Mouse (Mus musculus) urinary bladder, adult 18-20 months (tissue): Measurements from ENCODE around the gene Scamp2.

Experiments
- DNase-seq, 2 experiments: peaks; one replicate each; pipeline ENCODE4 v3.0.0; 2022; ENCODE audit warnings: low spot score in 2 of 2, mixed read lengths in 2 of 2

Gene Scamp2

GRCm38 (mm10) chr9:57550126-57550862 lies 10.4 kb upstream of the Scamp2 start:
- DNase-seq: no peak

DNA sequence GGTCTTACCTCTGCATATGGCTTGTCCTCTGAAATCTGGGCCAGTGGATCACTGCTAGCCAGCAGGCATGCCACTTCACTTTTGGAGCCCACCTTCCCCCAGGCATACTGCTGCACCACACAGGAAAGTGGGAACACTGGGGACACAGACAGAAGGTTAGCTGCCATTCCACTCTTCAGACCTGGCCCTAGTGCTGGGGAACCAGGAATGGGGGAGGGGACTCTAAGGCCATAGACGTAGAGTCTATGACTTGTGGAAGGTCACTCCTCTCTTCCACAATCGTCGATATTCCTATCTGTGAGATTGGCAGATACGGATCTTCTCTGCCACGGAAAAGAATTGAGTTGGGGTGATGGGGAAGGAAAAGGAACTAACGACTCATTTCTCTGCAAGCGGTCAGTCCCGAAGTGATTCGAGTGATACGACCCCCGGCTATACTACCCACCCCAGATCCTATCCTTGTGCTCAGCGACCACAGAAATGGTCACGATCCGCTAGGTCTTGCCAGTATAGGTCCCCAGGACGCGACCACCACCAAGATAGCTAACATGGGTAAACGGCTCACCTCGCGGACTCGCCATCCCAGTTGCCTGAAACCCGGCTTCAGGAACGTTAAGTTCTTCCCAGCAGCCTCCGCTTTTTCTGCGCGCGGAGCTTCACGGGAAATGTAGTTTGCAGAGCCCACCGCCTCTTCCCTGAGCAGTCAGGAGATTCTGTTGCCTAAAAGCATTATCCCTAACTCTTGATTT lies 8.4 kb upstream of the Scamp2 start, which contains the start of gene Mpi:
Gene Mpi (minus strand): TSS at position 625 of the 749 bp plus-strand sequence.
- peak; percentile 45 to 51 for DNase-seq

DNA sequence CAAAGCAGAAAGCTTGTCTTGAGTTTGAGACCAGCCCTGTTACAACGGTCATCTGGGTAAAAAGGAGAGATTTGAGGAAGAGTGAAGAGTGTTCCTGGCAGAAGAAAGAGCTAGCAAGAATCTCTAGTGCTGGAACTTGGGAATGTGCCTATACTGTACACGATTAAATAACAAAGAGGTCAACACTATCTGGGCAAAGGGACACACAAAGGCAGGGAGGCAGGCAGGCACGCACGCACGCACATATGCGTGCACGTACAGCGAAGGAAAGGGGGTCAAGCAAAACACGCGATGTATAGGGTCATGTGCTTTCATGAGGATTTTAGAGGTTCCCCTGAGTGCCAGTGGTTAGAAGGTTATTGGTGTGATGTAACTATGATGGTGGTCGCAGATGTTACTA lies 7.6 kb upstream of the Scamp2 start:
- no peak for DNase-seq

DNA sequence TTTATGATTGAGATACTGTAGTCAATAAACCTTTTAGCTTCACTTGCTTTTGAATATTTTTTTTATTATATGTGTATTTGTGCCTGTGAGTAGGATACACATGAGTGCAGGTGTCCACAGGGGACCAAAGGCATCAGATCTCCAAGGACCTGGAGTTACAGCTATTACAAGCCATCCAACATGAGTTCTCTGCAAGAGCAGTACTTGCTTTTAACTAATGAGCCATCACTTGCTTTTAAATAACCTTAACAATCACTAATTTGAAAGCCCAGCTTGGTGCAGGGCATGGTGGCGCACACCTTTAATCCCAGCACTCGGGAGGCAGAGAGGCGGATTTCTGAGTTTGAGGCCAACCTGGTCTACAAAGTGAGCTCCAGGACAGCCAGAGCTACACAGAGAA lies 6.0 kb upstream of the Scamp2 start:
- DNase-seq: no peak

GRCm38 (mm10) chr9:57557215-57557614 lies 3.5 kb upstream of the Scamp2 start:
- DNase-seq: no peak

DNA sequence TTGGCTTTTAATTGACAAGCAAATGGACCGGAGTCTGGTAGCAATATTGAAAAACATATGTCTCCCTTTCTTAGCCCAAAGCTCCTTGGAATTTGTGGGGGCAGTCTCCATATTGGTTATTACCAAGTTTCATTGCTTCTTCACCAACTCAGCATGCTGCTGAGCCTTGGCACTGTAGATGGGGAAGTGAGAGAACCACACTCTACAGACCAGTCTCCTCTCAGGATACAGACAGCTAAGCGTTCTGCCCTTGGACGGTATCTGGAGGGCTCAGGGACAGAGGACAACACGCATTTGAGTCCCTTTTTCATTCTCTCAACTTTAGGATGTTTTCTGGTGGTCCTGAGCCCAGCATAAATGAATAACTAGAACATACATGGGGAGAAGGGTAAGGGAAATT lies 2.1 kb upstream of the Scamp2 start:
- DNase-seq: no peak

DNA sequence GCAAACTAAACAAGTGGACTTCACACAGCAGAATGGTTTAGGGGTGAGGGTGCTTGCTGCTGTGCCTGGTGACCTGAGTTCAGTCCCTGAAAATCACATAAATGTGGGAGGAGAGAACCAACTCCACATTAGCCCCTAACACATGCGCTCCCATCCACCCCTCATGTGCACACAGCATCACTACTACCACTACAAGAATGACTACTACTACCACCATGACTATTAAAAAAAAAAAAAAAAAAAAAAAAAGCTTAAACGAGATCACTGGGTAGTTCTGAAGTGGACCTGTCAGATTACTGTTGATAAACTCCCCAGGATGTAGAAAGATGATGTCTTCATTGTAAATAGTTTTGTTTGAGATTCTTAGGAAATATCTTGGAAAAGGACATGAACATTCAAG lies 1.2 kb upstream of the Scamp2 start:
- DNase-seq: no peak

- no peak for DNase-seq
Measured at GRCm38 (mm10) chr9:57560263-57560662, 480 bp upstream of the Scamp2 start.

DNA sequence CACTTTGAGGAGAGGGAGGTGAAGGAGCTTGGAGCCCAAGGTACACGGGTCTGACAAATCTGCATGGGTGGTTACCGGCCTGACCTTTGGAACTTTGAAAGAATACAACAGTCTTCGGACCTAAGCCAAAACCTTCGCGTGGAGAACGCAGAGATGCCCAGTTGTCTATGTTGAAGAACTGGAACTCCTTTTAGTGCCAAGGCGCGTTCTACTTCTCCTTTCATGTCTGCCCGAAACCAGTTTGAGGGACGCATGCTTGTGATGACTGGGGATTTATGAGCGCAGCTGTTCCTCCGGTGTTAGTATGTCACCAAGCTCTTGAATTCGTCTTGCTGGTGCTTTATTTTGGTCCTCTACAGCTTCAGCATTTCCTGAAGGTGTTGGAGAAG lies 962 bp downstream of the Scamp2 start:
- no peak for DNase-seq

DNA sequence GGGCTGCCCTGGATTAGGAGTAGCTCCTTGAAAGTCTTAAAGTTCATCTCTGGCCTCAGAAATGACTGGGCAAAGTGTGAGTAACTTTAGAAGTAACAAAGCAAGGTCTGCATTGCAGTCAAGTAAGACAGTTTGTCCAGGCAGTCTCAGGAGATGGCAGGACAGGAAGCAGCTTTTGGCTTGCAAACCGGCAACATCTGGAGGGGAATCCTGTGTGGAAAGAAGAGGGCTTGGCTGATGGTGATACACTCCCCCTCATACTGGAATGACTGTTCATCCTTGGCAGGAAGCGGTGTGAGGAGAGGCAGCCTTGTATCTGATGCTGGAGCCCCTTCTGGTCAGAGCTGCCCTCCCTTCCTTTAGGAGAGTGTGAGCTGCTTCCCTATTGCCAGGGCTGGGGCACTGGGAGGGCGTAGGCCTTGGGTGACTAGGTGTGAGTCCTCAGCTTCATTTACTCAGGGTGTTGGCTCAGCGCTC lies 2.2 kb downstream of the Scamp2 start:
- peak in 1 of 2 experiments; percentile 18 for DNase-seq

DNA sequence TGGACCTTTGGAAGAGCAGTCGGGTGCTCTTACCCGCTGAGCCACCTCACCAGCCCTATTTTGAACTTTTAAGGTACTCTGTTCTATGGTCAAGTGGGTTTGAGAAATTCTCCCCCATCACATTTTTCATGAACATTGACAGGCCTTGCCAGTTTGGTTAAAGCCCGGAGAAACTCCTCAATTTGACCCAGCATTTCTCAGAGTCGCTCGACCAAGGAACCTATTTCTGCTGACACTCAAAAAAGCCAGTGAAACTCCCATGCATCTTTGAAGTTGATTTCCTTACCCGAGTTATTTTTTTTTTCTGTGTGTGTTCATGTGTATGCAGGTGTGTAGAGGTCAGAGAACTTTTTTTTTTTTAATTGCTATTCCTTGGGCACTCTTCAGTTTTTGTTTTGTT lies 3.9 kb downstream of the Scamp2 start:
- no peak for DNase-seq

GRCm38 (mm10) chr9:57565741-57566221 lies 5.0 kb downstream of the Scamp2 start:
- DNase-seq: no peak

DNA sequence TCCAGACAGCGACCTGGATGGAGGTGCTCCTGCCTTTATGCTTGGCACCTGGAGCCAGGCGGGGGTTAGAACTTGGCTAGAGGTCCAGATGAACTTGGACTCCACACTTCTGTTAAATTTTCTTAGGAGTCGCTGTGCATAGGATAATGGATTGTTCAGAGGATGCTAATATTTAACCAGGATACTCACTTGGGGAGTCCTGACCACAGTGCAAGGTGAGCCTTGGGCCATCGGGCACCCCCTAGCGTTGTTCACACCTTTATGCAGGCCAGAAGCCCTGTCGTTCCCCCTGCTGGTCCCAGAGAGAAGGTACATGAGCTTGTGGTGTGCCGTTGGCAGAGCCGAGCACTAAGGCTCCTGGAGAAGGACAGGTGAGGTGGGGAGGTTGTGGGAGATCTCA lies 6.1 kb downstream of the Scamp2 start:
- DNase-seq: no peak

DNA sequence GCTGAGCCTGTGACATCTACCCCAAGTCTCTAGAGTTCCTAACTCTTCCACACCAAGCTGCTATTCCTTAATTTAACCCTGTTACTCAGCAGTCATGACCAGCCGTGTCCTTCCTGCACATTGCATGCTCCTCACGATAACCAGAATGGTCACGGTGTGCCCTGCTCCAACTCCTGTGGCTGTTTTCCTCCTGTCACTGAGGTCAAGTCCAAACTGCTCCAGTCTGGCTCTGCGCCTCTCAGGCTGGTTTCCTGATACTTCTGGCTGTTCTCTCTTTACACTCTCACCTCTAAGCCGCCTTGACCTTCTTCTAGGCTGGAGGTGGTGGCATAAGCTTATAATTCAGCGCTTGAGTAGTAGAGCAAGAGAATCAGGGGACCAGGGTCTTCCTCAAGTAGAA lies 7.8 kb downstream of the Scamp2 start:
- no peak for DNase-seq

DNA sequence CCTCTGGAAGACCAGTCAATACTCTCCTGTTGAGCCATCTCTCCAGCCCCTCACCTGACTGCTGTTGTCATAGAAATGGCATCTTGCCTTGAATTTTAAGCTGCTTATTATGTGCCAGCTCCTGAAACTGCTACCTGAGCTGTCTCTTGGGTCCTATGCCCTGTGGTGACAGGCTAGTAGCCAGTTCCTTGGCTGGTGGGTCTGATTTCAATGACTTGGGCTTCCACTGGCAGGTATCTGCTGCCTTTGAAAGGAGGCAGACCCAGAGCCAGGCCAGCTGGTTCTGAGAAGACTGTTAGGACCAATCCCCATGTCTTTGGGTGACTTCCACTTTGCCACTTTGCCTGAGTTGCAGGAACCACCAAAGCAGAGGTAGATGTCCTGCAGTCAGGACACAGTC lies 13.7 kb downstream of the Scamp2 start:
- no peak for DNase-seq

- DNase-seq: no peak
Measured at GRCm38 (mm10) chr9:57575577-57575976, 14.8 kb downstream of the Scamp2 start.

DNA sequence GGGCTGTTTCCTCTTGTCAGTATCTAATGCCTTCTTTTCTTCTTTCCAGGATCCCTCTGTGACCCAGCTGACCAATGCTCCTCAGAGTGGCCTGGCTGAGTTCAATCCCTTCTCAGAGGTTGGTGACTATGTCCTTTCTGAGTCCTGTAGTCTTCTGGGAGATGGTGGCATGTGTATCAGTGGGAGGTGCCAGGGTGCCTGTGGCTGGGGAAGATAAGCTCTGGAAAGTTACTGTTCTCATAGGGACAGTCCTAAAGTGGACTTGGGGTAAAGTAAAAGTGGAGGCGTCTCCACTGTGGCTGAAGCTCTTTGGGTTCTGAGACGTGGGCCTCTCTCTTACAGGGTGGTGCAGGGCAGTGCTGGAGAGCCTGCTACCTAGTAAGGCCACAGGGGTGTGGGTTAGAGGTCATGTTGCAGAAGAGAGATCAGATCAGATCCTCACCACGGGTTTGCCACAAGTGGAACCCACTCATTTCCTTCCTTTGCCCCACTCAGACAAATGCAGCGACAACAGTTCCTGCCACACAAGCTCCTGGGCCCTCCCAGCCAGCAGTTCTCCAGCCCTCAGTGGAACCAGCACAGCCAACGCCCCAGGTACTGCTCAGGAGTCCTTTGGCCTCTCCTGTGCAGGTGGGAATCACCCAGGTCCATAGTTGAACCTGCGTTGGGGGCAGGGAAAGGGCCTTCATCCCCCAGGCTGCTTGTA lies 16.6 kb downstream of the Scamp2 start:
- no peak for DNase-seq

GRCm38 (mm10) chr9:57584991-57585390 lies 24.2 kb downstream of the Scamp2 start:
- no peak for DNase-seq

DNA sequence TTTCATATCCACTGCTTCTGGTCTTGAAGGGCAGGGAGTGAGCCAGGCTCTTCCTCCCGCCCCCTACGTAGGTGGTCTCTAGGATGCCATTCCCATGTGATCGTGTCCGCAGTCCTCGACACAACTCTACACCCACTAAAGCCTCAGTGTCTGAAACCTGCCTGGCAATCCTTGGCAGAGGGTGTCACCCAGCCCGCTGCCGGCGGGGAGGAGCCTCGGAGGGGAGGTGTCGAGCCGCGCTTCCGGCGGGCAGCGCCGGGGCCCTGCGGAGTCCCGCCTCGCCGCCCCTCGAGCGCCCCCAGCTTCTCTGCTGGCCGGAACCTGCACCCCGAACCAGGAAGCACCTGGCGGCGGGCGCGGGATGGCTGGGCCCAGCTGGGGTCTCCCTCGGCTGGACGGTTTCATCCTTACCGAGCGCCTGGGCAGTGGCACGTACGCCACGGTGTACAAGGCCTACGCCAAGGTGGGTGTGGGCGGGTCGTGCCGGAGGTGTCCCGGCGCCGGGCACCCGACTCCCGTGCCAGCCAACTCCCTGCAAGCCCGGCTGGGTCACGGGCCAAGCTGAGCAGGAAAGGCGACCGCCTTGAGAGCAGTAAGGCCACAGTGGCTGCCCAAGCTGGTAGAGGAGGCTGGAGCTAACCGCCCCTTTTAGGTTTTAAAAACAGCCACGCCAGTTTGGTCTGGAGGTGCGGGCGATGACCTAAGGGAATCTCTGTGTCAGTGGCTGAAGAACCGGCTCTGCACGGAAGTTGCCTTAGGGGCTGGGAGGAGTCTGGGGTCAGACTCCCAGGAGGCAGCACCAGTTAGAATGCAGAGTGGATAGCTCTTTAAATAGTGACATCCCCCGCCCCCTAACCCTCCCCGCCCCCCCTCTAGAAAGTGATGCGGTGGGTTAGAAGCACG lies 28.7 kb downstream of the Scamp2 start, which contains the start of gene Ulk3:
Gene Ulk3 (plus strand): TSS at position 229 of the 903 bp plus-strand sequence.
- DNase-seq: peak; percentile 75 to 84

- DNase-seq: no peak
Measured at GRCm38 (mm10) chr9:57590726-57591125, 30.0 kb downstream of the Scamp2 start.
